12 mouse cellular contexts compared by ENCODE assay signal in the genomic region with DNA sequence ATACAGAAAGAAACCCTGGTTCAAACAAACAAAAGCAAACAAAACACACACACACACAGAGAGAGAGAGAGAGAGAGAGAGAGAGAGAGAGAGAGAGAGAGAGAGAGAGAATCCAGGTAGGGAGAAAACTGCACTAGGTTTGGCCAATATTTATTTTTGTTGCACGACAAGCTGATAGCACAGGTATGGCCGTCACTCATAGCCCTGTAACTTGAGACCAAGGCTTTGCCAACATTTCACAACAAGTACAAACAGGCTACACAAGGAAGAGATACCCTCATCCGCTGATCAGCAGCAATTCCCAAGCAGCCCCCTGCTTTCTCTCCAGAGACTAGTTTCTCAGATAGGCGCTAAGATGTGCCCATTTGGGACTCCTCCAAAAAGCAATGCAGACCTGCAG. TPM values are rescaled to one million over a fixed set of nuclear protein-coding genes. Genes with fewer than 3 reads are reported as not detected.
DNase-seq lines count a peak whose midpoint lies in the region; ATAC-seq lines count a peak whose summit lies in the region.
"Had no signal": no experiment of that assay in that cellular context is flagged by ENCODE, and none has a peak within 500 bp of the region (broad histone marks: within the 10 kb centered on the region; RNA-seq: fewer than 3 reads in every experiment).

No protein-coding gene starts in this region.

- no peak overlapping the region for H3K4me3 ChIP-seq in kidney, embryonic 16.5 days (ENCODE audit: low read length)
- no peak overlapping the region for H3K4me3 ChIP-seq in embryonic facial prominence, embryonic 14.5 days (ENCODE audit: low read depth, low read length)
- no peak overlapping the region for H3K4me3 ChIP-seq in limb, embryonic 12.5 days (replicated peaks)
- H3K4me3 ChIP-seq: erythroblast, embryonic 14.5 days; megakaryocyte, embryonic 14.5 days had no signal

- H3K36me3 ChIP-seq in kidney, embryonic 16.5 days (ENCODE audit: insufficient read depth, low read length) = peaks cover 11% of the 10 kb centered on the region
- H3K36me3 ChIP-seq in embryonic facial prominence, embryonic 14.5 days (ENCODE audit: control insufficient read depth, insufficient read depth, low read length) = peaks cover 15% of the 10 kb centered on the region
- peaks cover 15% of the 10 kb centered on the region for H3K36me3 ChIP-seq in limb, embryonic 12.5 days

- H3K27me3 ChIP-seq in kidney, embryonic 16.5 days (ENCODE audit: insufficient read depth, low read length) = no peaks in the 10 kb centered on the region
- H3K27me3 ChIP-seq in embryonic facial prominence, embryonic 14.5 days (replicated peaks; ENCODE audit: control insufficient read depth, insufficient read depth, low read length) = no peaks in the 10 kb centered on the region
- no peaks in the 10 kb centered on the region for H3K27me3 ChIP-seq in limb, embryonic 12.5 days

- no peak for DNase-seq in kidney, adult 8-10 months
- peak; percentile 77 for DNase-seq in embryonic facial prominence, embryonic 14.5 days (ENCODE audit: low spot score)
- DNase-seq in lung, postnatal 25 days (ENCODE audit: low spot score) = peak; percentile 74
- DNase-seq in adrenal gland, adult (ENCODE audit: inconsistent age in 2 of 2, low spot score in 1 of 2) = no peak
- DNase-seq in cerebellum, adult 9-11 months = no peak
- DNase-seq: cerebellum, adult 2 months; heart, postnatal 14 days; thymus, postnatal 4 days had no signal

- peaks cover 38% of the 10 kb centered on the region for H3K4me1 ChIP-seq in kidney, embryonic 16.5 days (ENCODE audit: insufficient read depth, low read length)
- H3K4me1 ChIP-seq in embryonic facial prominence, embryonic 14.5 days (ENCODE audit: control insufficient read depth, insufficient read depth, low read length) = peaks cover 4% of the 10 kb centered on the region; the same call in 1 of the 2 replicates
- H3K4me1 ChIP-seq in limb, embryonic 12.5 days (replicated peaks) = peaks cover 17% of the 10 kb centered on the region; the same call in 1 of the 2 replicates

- no peak overlapping the region for H3K4me2 ChIP-seq in kidney, embryonic 16.5 days (replicated peaks; ENCODE audit: low read depth, low read length)
- H3K4me2 ChIP-seq in embryonic facial prominence, embryonic 14.5 days (ENCODE audit: low read depth, low read length) = no peak overlapping the region
- no peak overlapping the region for H3K4me2 ChIP-seq in limb, embryonic 12.5 days

- H3K27ac ChIP-seq in kidney, embryonic 16.5 days (ENCODE audit: low read length) = peak overlapping the region; percentile 86
- no peak overlapping the region for H3K27ac ChIP-seq in embryonic facial prominence, embryonic 14.5 days (replicated peaks; ENCODE audit: low read depth, low read length)
- 0 out of 2 replicates have a peak overlapping the region, but pooled peaks have one; percentile 29 for H3K27ac ChIP-seq in limb, embryonic 12.5 days

- peak; percentile 10; the same call in 1 of the 2 replicates for ATAC-seq in kidney, embryonic 16.5 days (ENCODE audit: low FRiP score, low TSS enrichment)
- peak; percentile 35; the same call in 1 of the 2 replicates for ATAC-seq in embryonic facial prominence, embryonic 14.5 days (ENCODE audit: low read depth)
- no peak for ATAC-seq in limb, embryonic 12.5 days (ENCODE audit: insufficient number of reproducible peaks, insufficient read depth, low FRiP score, low TSS enrichment, low read depth)

- H3K9ac ChIP-seq in kidney, embryonic 16.5 days (replicated peaks; ENCODE audit: low read length) = no peak overlapping the region
- H3K9ac ChIP-seq in embryonic facial prominence, embryonic 14.5 days (ENCODE audit: low read depth, low read length) = no peak overlapping the region
- no peak overlapping the region for H3K9ac ChIP-seq in limb, embryonic 12.5 days (replicated peaks)

- 36% methylated on average over 4 of the region's 4 CpGs for WGBS in kidney, embryonic 16.5 days
- 48% methylated on average over 4 of the region's 4 CpGs for WGBS in embryonic facial prominence, embryonic 14.5 days
- 52% methylated on average over 4 of the region's 4 CpGs for WGBS in limb, embryonic 12.5 days

- H3K9me3 ChIP-seq in kidney, embryonic 16.5 days (ENCODE audit: low read length) = no peaks in the 10 kb centered on the region
- no peaks in the 10 kb centered on the region for H3K9me3 ChIP-seq in embryonic facial prominence, embryonic 14.5 days (ENCODE audit: control insufficient read depth, low read length)
- H3K9me3 ChIP-seq in limb, embryonic 12.5 days = no peaks in the 10 kb centered on the region

RNA-seq across cellular contexts. Expression of a gene that starts 9.7 kb away (rescaled TPM):
- 130 and 153 TPM in 2 replicates for polyA plus RNA-seq in kidney, embryonic 16.5 days (2015; fragmentation: Nextera tagmentation; extraction: Ambion mirVana)
- polyA plus RNA-seq in embryonic facial prominence, embryonic 14.5 days (2014; fragmentation: Nextera tagmentation; extraction: Ambion mirVana) = 145 and 151 TPM in 2 replicates
- polyA plus RNA-seq in limb, embryonic 12.5 days (2016; fragmentation: Nextera tagmentation; extraction: Ambion mirVana) = 80.7 and 89.8 TPM in 2 replicates

Comparison
In these comparisons a context has a peak if more than half of its experiments do, and no peak if none do; other contexts are left out.
1. DNase-seq: peak in embryonic facial prominence, embryonic 14.5 days (single experiment) and lung, postnatal 25 days (single experiment); none in kidney, adult 8-10 months (0 of 2), adrenal gland, adult (0 of 2) and cerebellum, adult 9-11 months (single experiment).